In the genomic region with DNA sequence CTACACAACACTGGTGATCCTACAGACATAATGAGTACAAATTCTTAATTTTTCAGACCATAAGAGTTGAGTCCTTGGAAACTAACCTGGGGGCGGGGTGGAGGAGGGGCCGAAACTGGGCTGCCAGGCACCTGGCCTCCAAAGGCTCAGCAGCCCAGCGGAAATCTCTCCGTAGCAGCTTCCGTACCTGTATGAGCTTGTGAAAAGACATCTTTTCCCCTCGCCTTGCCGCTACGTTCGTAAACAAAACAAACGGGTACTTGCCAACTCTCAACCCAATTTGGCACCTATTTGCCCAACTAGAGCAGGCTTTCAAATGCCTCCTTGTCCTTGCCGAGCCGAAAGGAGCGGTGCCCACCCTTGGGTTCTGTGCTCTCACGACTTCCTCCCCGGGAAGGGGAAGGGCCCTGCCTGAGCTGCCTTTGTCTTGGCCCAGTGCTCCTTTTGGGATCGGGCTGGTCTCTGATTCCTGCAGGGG, we compare ENCODE assay signal across 11 mouse cellular contexts. TPM values are rescaled to one million over a fixed set of nuclear protein-coding genes. Genes with fewer than 3 reads are reported as not detected.
DNase-seq lines count a peak whose midpoint lies in the region; ATAC-seq lines count a peak whose summit lies in the region.
"Had no signal": no experiment of that assay in that cellular context is flagged by ENCODE, and none has a peak within 500 bp of the region (broad histone marks: within the 10 kb centered on the region; RNA-seq: fewer than 3 reads in every experiment).

No protein-coding gene starts in this region.

- peaks cover 12% of the 10 kb centered on the region for H3K4me1 ChIP-seq in heart, embryonic 15.5 days (replicated peaks)
- peaks cover 18% of the 10 kb centered on the region for H3K4me1 ChIP-seq in hindbrain, embryonic 10.5 days (replicated peaks)
- 0 out of 2 replicates have a peak, but pooled peaks cover 13% of the 10 kb centered on the region for H3K4me1 ChIP-seq in midbrain, embryonic 14.5 days (ENCODE audit: control insufficient read depth, insufficient read depth, low read length)
- H3K4me1 ChIP-seq in liver, embryonic 12.5 days: peaks cover 3% of the 10 kb centered on the region; the same call in 1 of the 2 replicates

- H3K4me3 ChIP-seq in heart, embryonic 15.5 days: peak overlapping the region; percentile 15; the same call in 1 of the 2 replicates
- peak overlapping the region; percentile 27 for H3K4me3 ChIP-seq in hindbrain, embryonic 10.5 days
- H3K4me3 ChIP-seq in midbrain, embryonic 14.5 days (replicated peaks; ENCODE audit: low read depth, low read length): no peak overlapping the region
- no peak overlapping the region for H3K4me3 ChIP-seq in liver, embryonic 12.5 days

- H3K9ac ChIP-seq in heart, embryonic 15.5 days: no peak overlapping the region
- H3K9ac ChIP-seq in midbrain, embryonic 14.5 days (replicated peaks; ENCODE audit: low read length): no peak overlapping the region
- H3K9ac ChIP-seq in liver, embryonic 12.5 days: no peak overlapping the region

- intact Hi-C loops in heart, postnatal 36 days (cut with DNase I): no loop called here

- H3K27ac ChIP-seq in heart, embryonic 15.5 days: no peak overlapping the region
- no peak overlapping the region for H3K27ac ChIP-seq in hindbrain, embryonic 10.5 days
- H3K27ac ChIP-seq in midbrain, embryonic 14.5 days (replicated peaks; ENCODE audit: low read depth, low read length): no peak overlapping the region
- H3K27ac ChIP-seq in liver, embryonic 12.5 days: no peak overlapping the region

- no peak for ATAC-seq in heart, embryonic 15.5 days (replicated peaks; ENCODE audit: insufficient number of reproducible peaks, insufficient read depth, low FRiP score, low read depth)
- ATAC-seq in midbrain, embryonic 14.5 days (ENCODE audit: low FRiP score, low TSS enrichment): no peak
- ATAC-seq in liver, embryonic 12.5 days: no peak

- no peak for DNase-seq in heart, postnatal 36 days
- peak; percentile 24 for DNase-seq in Muller cell, postnatal 12 days (ENCODE audit: inconsistent ontology term)
- peak; percentile 34 for DNase-seq in hindbrain, embryonic 10.5 days (ENCODE audit: low spot score)
- DNase-seq in midbrain, embryonic 14.5 days: peak; percentile 34
- DNase-seq in adrenal gland, postnatal 36 days: no peak
- no peak for DNase-seq in adrenal gland, adult 8-10 months
- DNase-seq: cerebellum, adult 11 months; thymus, postnatal 14 days had no signal

- H3K4me2 ChIP-seq in heart, embryonic 15.5 days: peak overlapping the region; percentile 52
- peak overlapping the region; percentile 38 for H3K4me2 ChIP-seq in midbrain, embryonic 14.5 days (ENCODE audit: low read length)
- H3K4me2 ChIP-seq in liver, embryonic 12.5 days: no peak overlapping the region

- H3K27me3 ChIP-seq in heart, embryonic 15.5 days: peaks cover 65% of the 10 kb centered on the region
- peaks cover 73% of the 10 kb centered on the region for H3K27me3 ChIP-seq in hindbrain, embryonic 10.5 days (ENCODE audit: insufficient read depth, poor library complexity, severe bottlenecking)
- H3K27me3 ChIP-seq in midbrain, embryonic 14.5 days (ENCODE audit: control insufficient read depth, insufficient read depth, low read length): peaks cover 38% of the 10 kb centered on the region
- H3K27me3 ChIP-seq in liver, embryonic 12.5 days (replicated peaks): peaks cover 75% of the 10 kb centered on the region

- H3K36me3 ChIP-seq in heart, embryonic 15.5 days: no peaks in the 10 kb centered on the region
- H3K36me3 ChIP-seq in hindbrain, embryonic 10.5 days: no peaks in the 10 kb centered on the region
- H3K36me3 ChIP-seq in midbrain, embryonic 14.5 days (ENCODE audit: control insufficient read depth, insufficient read depth, low read length): no peaks in the 10 kb centered on the region
- H3K36me3 ChIP-seq in liver, embryonic 12.5 days: no peaks in the 10 kb centered on the region
- H3K36me3 ChIP-seq: G1E had no signal

- no peaks in the 10 kb centered on the region for H3K9me3 ChIP-seq in heart, embryonic 15.5 days (replicated peaks)
- no peaks in the 10 kb centered on the region for H3K9me3 ChIP-seq in hindbrain, embryonic 10.5 days
- no peaks in the 10 kb centered on the region for H3K9me3 ChIP-seq in midbrain, embryonic 14.5 days (ENCODE audit: control insufficient read depth, low read length)
- H3K9me3 ChIP-seq in liver, embryonic 12.5 days (replicated peaks): no peaks in the 10 kb centered on the region
- H3K9me3 ChIP-seq: G1E had no signal

- WGBS in heart, embryonic 15.5 days: 14% methylated on average over 16 of the region's 16 CpGs
- 5% methylated on average over 16 of the region's 16 CpGs for WGBS in hindbrain, embryonic 10.5 days
- WGBS in midbrain, embryonic 14.5 days: 8% methylated on average over 16 of the region's 16 CpGs
- WGBS in liver, embryonic 12.5 days (ENCODE audit: insufficient replicate concordance): 16% methylated on average over 16 of the region's 16 CpGs

RNA-seq across cellular contexts. Expression of gene Tbx4, which starts 40.1 kb away (rescaled TPM):
- 1.6 and 4.4 TPM in 2 replicates for polyA plus RNA-seq in heart, embryonic 15.5 days (2015; fragmentation: Nextera tagmentation; extraction: Ambion mirVana)
- not detected for total RNA-seq in heart, postnatal 36 days (2021)
- polyA plus RNA-seq in hindbrain, embryonic 10.5 days (2016; fragmentation: Nextera tagmentation; extraction: Ambion mirVana): 0.09 and 0.22 TPM in 2 replicates
- 0.21 and 0.22 TPM in 2 replicates for polyA plus RNA-seq in midbrain, embryonic 14.5 days (2014; fragmentation: Nextera tagmentation; extraction: Ambion mirVana)
- polyA plus RNA-seq in liver, embryonic 12.5 days (2016; fragmentation: Nextera tagmentation; extraction: Ambion mirVana): 0.12 and 0.35 TPM in 2 replicates
- total RNA-seq in adrenal gland, postnatal 36 days (2021): not detected
- total RNA-seq in adrenal gland, adult 8-10 months (2022): under 1 TPM in 2 of 4 experiments, not detected in 2; 0.10 to 0.15 TPM
- total RNA-seq: G1E had no signal
- polyA plus RNA-seq: G1E had no signal

Comparison
In these comparisons a context has a peak if more than half of its experiments do, and no peak if none do; other contexts are left out.
1. H3K4me3 ChIP-seq: peak in heart, embryonic 15.5 days (single experiment) and hindbrain, embryonic 10.5 days (single experiment); none in midbrain, embryonic 14.5 days (single experiment) and liver, embryonic 12.5 days (single experiment).
2. DNase-seq: peak in Muller cell, postnatal 12 days (single experiment), hindbrain, embryonic 10.5 days (single experiment) and midbrain, embryonic 14.5 days (single experiment); none in heart, postnatal 36 days (0 of 2), adrenal gland, postnatal 36 days (0 of 2) and adrenal gland, adult 8-10 months (single experiment).